ENCODE assay signal across 16 mouse cellular contexts in genomic region chr13:116497659-116498414, GRCm38 (mm10).
DNase-seq lines count a peak whose midpoint lies in the region; ATAC-seq and TF ChIP-seq lines count a peak whose summit lies in the region.
"Had no signal": no experiment of that assay in that cellular context is flagged by ENCODE, and none has a peak within 500 bp of the region (broad histone marks: within the 10 kb centered on the region; RNA-seq: fewer than 3 reads in every experiment).

No protein-coding gene starts in this region.

- H3K4me3 ChIP-seq in hindbrain, embryonic 14.5 days (replicated peaks; ENCODE audit: low read length), result no peak overlapping the region
- no peak overlapping the region for H3K4me3 ChIP-seq in midbrain, postnatal 0 days (ENCODE audit: low read depth, low read length)
- H3K4me3 ChIP-seq in kidney, embryonic 15.5 days (replicated peaks), result no peak overlapping the region
- H3K4me3 ChIP-seq in kidney, embryonic 14.5 days (ENCODE audit: low read length), result no peak overlapping the region
- H3K4me3 ChIP-seq: erythroblast, embryonic 14.5 days had no signal

- 0 out of 2 replicates have a peak overlapping the region, but pooled peaks have one; percentile 7 for H3K4me2 ChIP-seq in hindbrain, embryonic 14.5 days (replicated peaks)
- no peak overlapping the region for H3K4me2 ChIP-seq in midbrain, postnatal 0 days (ENCODE audit: low read depth, low read length, poor library complexity, severe bottlenecking)
- H3K4me2 ChIP-seq in kidney, embryonic 15.5 days, result no peak overlapping the region
- H3K4me2 ChIP-seq in kidney, embryonic 14.5 days (replicated peaks; ENCODE audit: low read depth, low read length), result no peak overlapping the region

- H3K36me3 ChIP-seq in hindbrain, embryonic 14.5 days (replicated peaks; ENCODE audit: control insufficient read depth, insufficient read depth), result no peaks in the 10 kb centered on the region
- H3K36me3 ChIP-seq in midbrain, postnatal 0 days (ENCODE audit: insufficient read depth, low read length), result no peaks in the 10 kb centered on the region
- H3K36me3 ChIP-seq in kidney, embryonic 15.5 days, result no peaks in the 10 kb centered on the region
- H3K36me3 ChIP-seq in kidney, embryonic 14.5 days (ENCODE audit: control insufficient read depth, insufficient read depth, low read length), result no peaks in the 10 kb centered on the region

- ATAC-seq in hindbrain, embryonic 14.5 days (ENCODE audit: low FRiP score), result peak; percentile 83
- peak; percentile 54; the same call in 1 of the 2 replicates for ATAC-seq in midbrain, postnatal 0 days (ENCODE audit: low FRiP score)
- ATAC-seq in kidney, embryonic 15.5 days (replicated peaks; ENCODE audit: low FRiP score), result no peak
- ATAC-seq in kidney, embryonic 14.5 days (ENCODE audit: low FRiP score, low TSS enrichment), result no peak
- ATAC-seq: activated CD4-positive, CD25-positive, alpha-beta regulatory T cell, adult 4 months; intestine, postnatal 0 days had no signal

- peaks cover 6% of the 10 kb centered on the region; the same call in 1 of the 2 replicates for H3K4me1 ChIP-seq in hindbrain, embryonic 14.5 days (replicated peaks; ENCODE audit: control insufficient read depth, insufficient read depth, low read length)
- H3K4me1 ChIP-seq in midbrain, postnatal 0 days (ENCODE audit: insufficient read depth, low read length), result no peaks in the 10 kb centered on the region
- H3K4me1 ChIP-seq in kidney, embryonic 15.5 days, result no peaks in the 10 kb centered on the region
- no peaks in the 10 kb centered on the region for H3K4me1 ChIP-seq in kidney, embryonic 14.5 days (ENCODE audit: control insufficient read depth, insufficient read depth, low read length)

- intact Hi-C loops in left cerebral cortex, postnatal 36 days (cut with DNase I), result no loop called here

- H3K27me3 ChIP-seq in hindbrain, embryonic 14.5 days (ENCODE audit: control insufficient read depth, insufficient read depth, low read length), result no peaks in the 10 kb centered on the region
- no peaks in the 10 kb centered on the region for H3K27me3 ChIP-seq in midbrain, postnatal 0 days (ENCODE audit: insufficient read depth, low read length)
- peaks cover 21% of the 10 kb centered on the region for H3K27me3 ChIP-seq in kidney, embryonic 15.5 days
- H3K27me3 ChIP-seq in kidney, embryonic 14.5 days (ENCODE audit: control insufficient read depth, insufficient read depth, low read length), result peaks cover 6% of the 10 kb centered on the region; the same call in 1 of the 2 replicates

- no peaks in the 10 kb centered on the region for H3K9me3 ChIP-seq in hindbrain, embryonic 14.5 days (ENCODE audit: control insufficient read depth, low read length)
- no peaks in the 10 kb centered on the region for H3K9me3 ChIP-seq in midbrain, postnatal 0 days (ENCODE audit: low read length)
- H3K9me3 ChIP-seq in kidney, embryonic 15.5 days (replicated peaks), result no peaks in the 10 kb centered on the region
- H3K9me3 ChIP-seq in kidney, embryonic 14.5 days (ENCODE audit: control insufficient read depth, low read length), result no peaks in the 10 kb centered on the region

- WGBS in hindbrain, embryonic 14.5 days, result 31% methylated on average over 6 of the region's 6 CpGs
- 39% methylated on average over 6 of the region's 6 CpGs for WGBS in midbrain, postnatal 0 days
- WGBS in kidney, embryonic 15.5 days, result 69% methylated on average over 6 of the region's 6 CpGs
- 71% methylated on average over 6 of the region's 6 CpGs for WGBS in kidney, embryonic 14.5 days

- TF ChIP-seq CTCF in midbrain, postnatal 0 days (IDR thresholded peaks at IDR 0.05), result no peak

- H3K9ac ChIP-seq in hindbrain, embryonic 14.5 days, result no peak overlapping the region
- no peak overlapping the region for H3K9ac ChIP-seq in midbrain, postnatal 0 days (replicated peaks; ENCODE audit: low read length, poor library complexity, severe bottlenecking)
- H3K9ac ChIP-seq in kidney, embryonic 15.5 days, result no peak overlapping the region
- H3K9ac ChIP-seq in kidney, embryonic 14.5 days (ENCODE audit: low read depth, low read length), result no peak overlapping the region

- DNase-seq in MN1 (ENCODE audit: low spot score), result peak; percentile 30
- peak; percentile 35 for DNase-seq in embryo, embryonic 11 days
- DNase-seq in hindbrain, embryonic 14.5 days (ENCODE audit: low spot score), result no peak
- DNase-seq in midbrain, postnatal 0 days (ENCODE audit: low spot score), result peak; percentile 10
- no peak for DNase-seq in left cerebral cortex, postnatal 36 days (ENCODE audit: low spot score in 2 of 2)
- DNase-seq: adrenal gland, postnatal 36 days; cerebellum, postnatal 25 days; gastrocnemius, postnatal 14 days; liver; lung, adult 2 months had no signal

- H3K27ac ChIP-seq in hindbrain, embryonic 14.5 days, result no peak overlapping the region
- no peak overlapping the region for H3K27ac ChIP-seq in midbrain, postnatal 0 days (ENCODE audit: low read depth, low read length)
- H3K27ac ChIP-seq in kidney, embryonic 15.5 days, result no peak overlapping the region
- H3K27ac ChIP-seq in kidney, embryonic 14.5 days (ENCODE audit: low read depth, low read length), result no peak overlapping the region
- H3K27ac ChIP-seq: macrophage had no signal

Comparison
In these comparisons a context has a peak if more than half of its experiments do, and no peak if none do; other contexts are left out.
1. DNase-seq: peak in MN1 (single experiment), embryo, embryonic 11 days (single experiment) and midbrain, postnatal 0 days (single experiment); none in hindbrain, embryonic 14.5 days (single experiment) and left cerebral cortex, postnatal 36 days (0 of 2).
2. ATAC-seq: peak in hindbrain, embryonic 14.5 days (single experiment) and midbrain, postnatal 0 days (single experiment); none in kidney, embryonic 15.5 days (single experiment) and kidney, embryonic 14.5 days (single experiment).